Mouse (Mus musculus) embryo, embryonic 9.5 days (tissue): ENCODE measurements around the gene Prrc2b.
A peak's percentile ranks its signal among the peaks of the same experiment; 100 is the strongest.

ENCODE experiments used
- DNase-seq: peaks from one replicate; pipeline ENCODE4 v3.0.0-alpha.2; 2017; ENCODE audit errors: extremely low spot score

The Prrc2b gene

GRCm38 (mm10) chr2:32137667-32138266 lies 13.1 kb upstream of the Prrc2b start:
- DNase-seq = peak; percentile 99

DNA sequence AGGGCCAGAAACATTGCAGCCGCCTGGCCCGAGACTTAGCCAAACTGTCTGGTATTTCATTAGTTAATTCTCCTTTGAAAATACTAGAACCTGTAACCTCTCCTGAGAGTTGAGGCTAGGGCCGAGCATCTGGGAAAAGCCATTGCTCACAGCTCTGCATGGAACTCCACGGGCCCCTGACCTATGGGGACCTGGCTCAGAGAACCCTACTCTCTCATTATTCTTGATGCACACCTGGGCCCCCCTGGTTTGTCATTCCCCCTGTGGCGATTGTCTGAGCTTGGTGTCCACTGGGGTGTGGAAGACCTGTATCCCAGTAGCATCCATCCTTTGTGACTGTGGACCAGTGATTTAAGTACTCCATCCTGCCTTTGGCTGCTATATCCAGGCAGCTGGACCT lies 11.5 kb upstream of the Prrc2b start:
- no peak for DNase-seq

DNA sequence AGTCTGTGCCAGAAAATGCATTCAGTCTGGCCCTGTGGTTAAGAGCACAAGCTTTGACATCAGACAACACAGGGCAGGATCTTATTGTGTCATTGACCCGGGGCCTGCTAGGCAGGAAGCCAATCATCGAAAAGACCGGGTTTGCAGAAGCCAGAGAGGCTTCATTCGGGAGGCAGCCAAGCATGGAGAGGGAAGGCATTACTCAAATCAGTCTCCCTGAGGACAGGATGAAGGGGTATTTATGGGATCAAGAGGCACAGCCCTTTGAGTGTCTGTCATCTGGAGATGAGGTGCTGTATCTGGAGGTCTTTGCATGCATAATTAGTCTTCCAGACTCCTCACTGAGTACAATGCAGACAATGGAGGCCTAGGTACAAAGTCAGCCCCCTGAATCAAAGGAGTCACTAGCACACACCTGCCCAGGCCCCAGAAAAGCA lies 10.4 kb upstream of the Prrc2b start:
- DNase-seq = no peak

- DNase-seq = no peak
These were observed 9.3 kb upstream of the Prrc2b start for GRCm38 (mm10) chr2:32141602-32142001.

DNA sequence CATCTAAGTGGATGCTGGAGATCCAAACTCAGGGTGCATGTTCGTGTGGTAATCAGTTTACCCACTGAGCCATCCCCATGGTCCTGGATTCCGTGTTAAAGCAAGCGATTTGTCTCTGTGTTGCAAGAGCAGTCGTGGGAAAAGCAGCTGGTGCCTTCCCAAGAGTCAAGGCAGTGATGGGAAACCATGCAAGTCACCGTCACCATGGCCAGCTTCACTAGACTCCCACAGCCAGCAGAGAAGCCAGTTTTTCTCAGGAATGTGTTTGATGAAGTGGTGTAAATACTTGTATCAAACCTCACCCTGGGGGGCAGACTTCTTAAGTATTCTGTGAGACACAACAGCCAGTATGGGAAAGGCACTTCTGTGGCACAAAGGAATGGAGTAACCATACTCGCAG lies 8.5 kb upstream of the Prrc2b start:
- DNase-seq = no peak

GRCm38 (mm10) chr2:32144633-32145032 lies 6.2 kb upstream of the Prrc2b start:
- no peak for DNase-seq

- no peak for DNase-seq
These were observed 4.2 kb upstream of the Prrc2b start for GRCm38 (mm10) chr2:32146617-32147162.

- no peak for DNase-seq
These were observed 747 bp upstream of the Prrc2b start for GRCm38 (mm10) chr2:32150135-32150534.

DNA sequence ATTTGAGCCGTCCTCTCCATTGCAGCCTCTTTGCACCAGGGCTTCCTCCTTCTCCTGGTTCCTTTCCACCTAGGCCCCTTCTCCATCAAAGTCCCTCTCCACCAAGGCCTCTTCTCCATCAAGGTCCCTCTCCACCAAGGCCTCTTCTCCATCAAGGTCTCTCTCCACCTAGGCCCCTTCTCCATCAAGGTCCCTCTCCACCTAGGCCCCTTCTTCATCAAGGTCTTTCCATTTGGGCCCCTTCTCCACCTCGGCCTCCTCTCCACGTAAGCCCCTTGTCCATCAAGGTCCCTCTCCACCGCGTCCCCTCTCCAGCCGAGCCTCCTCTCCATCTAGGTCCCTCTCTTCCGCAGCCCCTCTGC lies 339 bp upstream of the Prrc2b start:
- no peak for DNase-seq

GRCm38 (mm10) chr2:32151660-32152366 lies 931 bp downstream of the Prrc2b start:
- no peak for DNase-seq

DNA sequence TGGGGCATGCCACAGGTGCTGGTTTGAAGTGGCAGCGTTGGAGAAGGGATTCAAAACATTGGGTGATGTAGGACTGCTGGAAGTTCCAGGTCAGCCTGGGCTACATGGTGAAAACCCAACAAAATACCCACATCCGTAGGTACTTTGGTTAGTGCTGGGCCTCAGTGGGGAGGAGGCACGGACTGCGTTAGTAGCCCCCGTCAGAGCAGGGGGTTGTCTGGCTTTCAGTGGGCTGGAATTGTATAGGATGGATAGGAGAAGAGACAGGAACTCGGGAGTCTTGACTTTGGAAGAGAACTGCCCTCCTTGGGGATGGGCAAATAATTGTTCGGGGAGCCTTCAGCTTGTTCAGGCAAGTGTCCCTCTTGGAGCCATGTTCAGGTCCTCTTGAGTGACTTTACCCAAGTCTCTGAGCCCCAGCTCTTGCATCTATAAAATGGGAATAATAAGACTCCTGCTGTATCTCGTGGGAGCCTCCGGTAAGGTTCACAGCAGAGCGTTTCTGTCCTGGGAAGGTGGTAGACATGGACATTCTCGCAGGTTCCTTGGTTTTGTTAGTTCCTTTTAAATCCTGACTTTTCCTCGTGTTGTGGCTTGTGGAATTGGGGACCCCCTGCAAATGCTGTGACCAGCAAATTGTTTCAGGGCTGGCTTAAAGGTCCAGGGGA lies 1.6 kb downstream of the Prrc2b start:
- DNase-seq = no peak

GRCm38 (mm10) chr2:32153041-32153790 lies 2.3 kb downstream of the Prrc2b start:
- DNase-seq = peak; percentile 46

DNA sequence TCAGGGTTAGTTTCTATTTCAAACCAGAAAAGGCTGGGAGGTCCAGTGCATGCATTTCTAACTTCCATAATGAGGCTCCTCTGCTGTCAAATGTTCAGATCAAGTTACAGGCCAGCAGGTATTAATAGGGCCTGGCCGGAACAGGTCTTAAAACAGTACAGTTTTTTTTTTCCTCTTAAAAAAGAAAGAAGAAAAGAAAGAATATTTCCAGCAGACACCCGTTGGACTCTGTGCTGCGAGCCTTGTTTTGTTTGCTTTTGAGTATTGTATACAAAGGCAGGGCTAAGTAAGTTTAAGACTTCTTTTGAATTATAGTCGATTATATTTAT lies 2.9 kb downstream of the Prrc2b start:
- no peak for DNase-seq

GRCm38 (mm10) chr2:32154334-32154997 lies 3.6 kb downstream of the Prrc2b start:
- DNase-seq = no peak

DNA sequence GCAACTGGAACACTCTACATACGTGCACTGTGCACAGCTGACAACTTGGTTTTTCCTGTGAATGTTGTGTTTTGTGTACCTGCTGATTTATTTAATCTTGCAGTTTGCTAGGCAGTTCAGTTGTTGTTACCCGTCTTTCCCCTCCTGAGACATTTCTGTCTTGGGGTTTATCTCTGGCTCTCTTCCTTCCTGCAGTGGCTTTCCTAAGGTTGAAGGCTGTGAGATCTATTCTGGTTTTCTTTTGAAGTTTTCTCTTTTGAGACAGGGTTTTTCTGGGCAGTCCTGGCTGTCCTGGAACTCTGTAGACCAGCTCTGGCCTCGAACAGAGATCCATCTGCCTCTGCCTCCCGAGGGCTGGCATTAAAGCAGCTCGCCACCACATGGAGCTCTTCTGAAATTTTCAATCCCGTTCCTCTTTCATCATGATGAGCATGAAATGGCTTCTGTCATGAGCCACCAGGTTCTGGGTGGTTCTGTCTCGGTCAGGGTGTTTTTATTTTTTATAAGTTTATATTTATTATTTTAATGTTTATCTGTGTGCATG lies 4.2 kb downstream of the Prrc2b start:
- no peak for DNase-seq

GRCm38 (mm10) chr2:32155614-32156013 lies 4.7 kb downstream of the Prrc2b start:
- DNase-seq = no peak

GRCm38 (mm10) chr2:32156645-32157044 lies 5.8 kb downstream of the Prrc2b start:
- no peak for DNase-seq

- no peak for DNase-seq
These were observed 6.4 kb downstream of the Prrc2b start for GRCm38 (mm10) chr2:32157328-32157727.

GRCm38 (mm10) chr2:32158616-32159239 lies 7.8 kb downstream of the Prrc2b start:
- no peak for DNase-seq

- DNase-seq = no peak
These were observed 9.6 kb downstream of the Prrc2b start for GRCm38 (mm10) chr2:32160525-32160924.

GRCm38 (mm10) chr2:32160967-32161366 lies 10.1 kb downstream of the Prrc2b start:
- no peak for DNase-seq
